Mouse (Mus musculus) embryonic fibroblast, embryonic 13.5 days (primary cell): ENCODE results near the gene Scn5a.

Source experiments
- CTCF ChIP-seq: IDR thresholded peaks from 2 replicates; pipeline ENCODE4 v1.5.1; 2011; ENCODE audit warnings: mild to moderate bottlenecking, control low read depth, low read length, moderate library complexity, borderline replicate concordance; ENCODE audit not compliant: insufficient read depth
- POLR2A ChIP-seq: IDR thresholded peaks from 2 replicates; pipeline ENCODE4 v1.6.1; 2011; ENCODE audit warnings: low read depth, mild to moderate bottlenecking, control low read depth, low read length, moderate library complexity

DNA sequence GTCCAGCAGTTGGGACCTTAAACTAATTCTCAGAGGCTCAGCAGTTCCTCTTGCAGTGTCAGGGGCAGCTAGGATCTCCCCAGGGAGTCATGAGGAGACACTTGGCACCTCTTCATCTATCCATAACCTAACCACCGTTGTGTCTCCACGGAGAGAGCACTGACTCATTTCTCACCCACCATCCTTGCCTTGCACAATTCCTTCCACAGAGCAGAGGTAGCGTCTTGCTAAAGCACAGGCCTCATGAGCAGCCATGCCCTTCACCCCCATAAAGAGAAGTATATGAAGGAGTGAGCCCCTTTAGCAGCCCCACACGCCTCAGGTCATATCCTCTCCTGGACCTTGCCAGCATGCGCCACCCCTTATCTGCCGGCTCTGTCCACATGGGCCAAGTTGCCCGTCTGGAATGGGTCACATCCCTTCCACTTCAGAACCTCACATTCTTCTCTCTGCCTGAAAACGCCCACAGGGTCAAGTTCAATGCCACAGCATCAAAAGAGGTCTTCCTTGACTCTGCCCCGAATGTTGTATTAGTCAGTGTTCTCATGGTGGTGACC lies 105.1 kb downstream of the Scn5a start:
- TF ChIP-seq POLR2A, result no peak
- TF ChIP-seq CTCF, result no peak
